Mouse (Mus musculus): ENCODE measurements around the gene Erbb3. TPM values are rescaled to one million over a fixed set of nuclear protein-coding genes. Genes with fewer than 3 reads are reported as not detected.

Gene Erbb3
- polyA plus RNA-seq, 1 experiment from 2014 or later, result 9.6 TPM

DNA sequence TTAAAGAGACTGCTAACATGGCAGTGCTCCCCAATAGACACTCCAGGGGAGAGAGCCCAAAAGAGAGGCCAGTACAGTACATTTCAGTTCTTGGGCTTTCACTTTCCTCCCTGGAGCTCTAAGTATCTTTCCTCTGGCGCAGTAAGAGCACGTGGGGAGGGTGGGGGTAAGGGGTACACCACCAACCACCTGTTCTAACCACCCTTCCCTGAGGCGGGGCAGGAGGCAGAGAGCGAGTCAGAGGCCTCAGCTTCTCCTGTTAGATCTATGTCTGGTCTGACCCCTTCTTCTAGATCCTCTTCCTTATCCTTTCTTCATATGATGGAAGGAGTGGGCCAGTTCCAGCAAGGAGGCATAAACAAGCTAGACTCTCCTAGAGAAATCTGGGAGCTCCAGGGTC lies 2.3 kb downstream of the Erbb3 start:
- no peak overlapping the region for H3K4me2 ChIP-seq (ENCODE audit: low read length)
- DNase-seq (ENCODE audit: low spot score), result no peak
- no peak for TF ChIP-seq CTCF (IDR thresholded peaks at IDR 0.05; ENCODE audit: low read depth)
- H3K4me3 ChIP-seq (replicated peaks; ENCODE audit: low read depth, low read length), result no peak overlapping the region
- no peak for ATAC-seq (replicated peaks; ENCODE audit: low FRiP score, low read depth)
- H3K27ac ChIP-seq, result no peak overlapping the region
- WGBS, result 63% methylated on average over 4 of the region's 4 CpGs
- H3K9me3 ChIP-seq (replicated peaks; ENCODE audit: low read length), result no peaks in the 10 kb centered on the region
- peak overlapping the region; percentile 27; the same call in 1 of the 2 replicates for H3K9ac ChIP-seq (ENCODE audit: low read depth, low read length)
- peaks cover 3% of the 10 kb centered on the region; the same call in 1 of the 2 replicates for H3K4me1 ChIP-seq (replicated peaks; ENCODE audit: insufficient read depth, low read length)
- no peaks in the 10 kb centered on the region for H3K27me3 ChIP-seq (ENCODE audit: insufficient read depth, low read length)
- no peaks in the 10 kb centered on the region for H3K36me3 ChIP-seq (ENCODE audit: insufficient read depth, low read length)

DNA sequence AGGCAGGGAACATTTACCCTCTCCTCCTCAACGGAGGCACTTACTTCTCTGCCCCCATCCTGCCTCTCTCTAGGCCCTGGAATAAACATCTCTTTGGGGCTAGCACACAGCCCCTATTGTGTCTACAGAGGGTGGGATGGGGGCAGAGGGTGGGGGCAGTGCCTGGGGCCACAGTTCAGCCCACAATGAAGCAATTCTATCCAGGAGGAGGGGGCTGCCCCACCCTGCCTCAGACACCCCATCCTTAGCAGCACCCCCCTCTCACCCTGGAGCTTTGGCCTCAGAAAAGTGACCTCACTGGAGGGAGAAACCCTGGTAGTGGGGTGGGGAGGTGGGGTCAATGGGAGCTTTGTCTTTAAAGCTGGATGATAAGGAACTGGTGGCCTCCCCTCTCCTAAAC lies 2.9 kb downstream of the Erbb3 start:
- H3K4me2 ChIP-seq (ENCODE audit: low read length), result no peak overlapping the region
- H3K36me3 ChIP-seq (ENCODE audit: insufficient read depth, low read length), result no peaks in the 10 kb centered on the region
- no peak overlapping the region for H3K27ac ChIP-seq
- ATAC-seq (replicated peaks; ENCODE audit: low FRiP score, low read depth) (no peak), DNase-seq (ENCODE audit: low spot score) (no peak)
- H3K9ac ChIP-seq (ENCODE audit: low read depth, low read length), result no peak overlapping the region
- peaks cover 3% of the 10 kb centered on the region; the same call in 1 of the 2 replicates for H3K4me1 ChIP-seq (replicated peaks; ENCODE audit: insufficient read depth, low read length)
- WGBS, result 17% methylated on average over 1 of the region's 1 CpGs
- H3K4me3 ChIP-seq (replicated peaks; ENCODE audit: low read depth, low read length), result no peak overlapping the region
- TF ChIP-seq CTCF (IDR thresholded peaks at IDR 0.05; ENCODE audit: low read depth), result no peak
- H3K9me3 ChIP-seq (replicated peaks; ENCODE audit: low read length), result no peaks in the 10 kb centered on the region
- H3K27me3 ChIP-seq (ENCODE audit: insufficient read depth, low read length), result no peaks in the 10 kb centered on the region

DNA sequence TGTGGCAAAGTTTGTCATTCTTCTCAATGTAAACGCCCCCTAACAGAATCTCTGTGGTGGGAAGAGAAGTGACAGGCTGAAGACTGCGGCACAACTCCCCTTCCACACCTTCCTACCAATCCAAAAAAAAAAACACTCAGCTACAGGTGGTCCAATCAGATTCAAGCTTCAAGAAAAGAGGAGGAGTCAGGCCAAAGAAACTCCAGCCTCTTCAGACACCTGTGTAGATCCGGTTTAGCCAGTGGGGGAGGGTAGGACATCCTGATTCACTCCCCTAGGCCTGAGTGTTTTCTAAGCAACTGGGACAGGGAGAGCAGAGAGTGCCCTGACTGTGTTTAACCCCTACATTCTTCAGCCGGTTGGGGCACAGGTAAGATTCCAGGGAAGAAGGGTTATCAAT lies 5.1 kb downstream of the Erbb3 start:
- ATAC-seq (replicated peaks; ENCODE audit: low FRiP score, low read depth), result peak; percentile 63
- no peak overlapping the region for H3K9ac ChIP-seq (ENCODE audit: low read depth, low read length)
- H3K4me3 ChIP-seq (replicated peaks; ENCODE audit: low read depth, low read length), result no peak overlapping the region

DNA sequence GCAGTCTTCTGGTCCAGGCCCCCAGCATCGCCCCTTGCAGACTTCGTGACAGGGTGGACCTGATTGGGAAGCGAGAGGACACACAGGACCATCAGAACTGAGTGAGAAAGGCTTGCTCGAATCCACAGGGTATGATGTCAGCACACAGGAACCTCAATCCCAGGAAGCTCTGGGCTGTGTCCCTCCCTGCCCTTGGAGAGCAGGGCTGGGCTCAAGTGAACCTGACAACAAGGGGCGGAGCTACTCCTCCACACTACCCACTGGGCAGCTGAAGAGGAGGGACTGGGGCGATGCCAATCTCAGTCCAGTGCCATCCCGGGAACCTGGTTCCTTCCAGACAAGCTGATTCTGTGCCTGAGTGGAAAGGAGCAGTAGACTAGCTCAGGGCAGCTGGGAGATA lies 5.8 kb downstream of the Erbb3 start:
- peak overlapping the region; percentile 8; the same call in 1 of the 2 replicates for H3K4me2 ChIP-seq (ENCODE audit: low read length)
- peaks cover 3% of the 10 kb centered on the region; the same call in 1 of the 2 replicates for H3K4me1 ChIP-seq (replicated peaks; ENCODE audit: insufficient read depth, low read length)
- H3K27ac ChIP-seq, result no peak overlapping the region
- DNase-seq (ENCODE audit: low spot score), result peak; percentile 70
- 0 out of 2 replicates have a peak overlapping the region, but pooled peaks have one; percentile 20 for H3K9ac ChIP-seq (ENCODE audit: low read depth, low read length)
- no peak for TF ChIP-seq CTCF (IDR thresholded peaks at IDR 0.05; ENCODE audit: low read depth)
- no peak overlapping the region for H3K4me3 ChIP-seq (replicated peaks; ENCODE audit: low read depth, low read length)
- peak; percentile 79 for ATAC-seq (replicated peaks; ENCODE audit: low FRiP score, low read depth)
- 20% methylated on average over 7 of the region's 7 CpGs for WGBS
- no peaks in the 10 kb centered on the region for H3K36me3 ChIP-seq (ENCODE audit: insufficient read depth, low read length)
- H3K27me3 ChIP-seq (ENCODE audit: insufficient read depth, low read length), result no peaks in the 10 kb centered on the region
- H3K9me3 ChIP-seq (replicated peaks; ENCODE audit: low read length), result no peaks in the 10 kb centered on the region

More for the DNA sequence above, 5.1 kb downstream of the Erbb3 start:
- H3K9me3 ChIP-seq (replicated peaks; ENCODE audit: low read length), result no peaks in the 10 kb centered on the region
- peak overlapping the region; percentile 70 for H3K27ac ChIP-seq
- no peak for TF ChIP-seq CTCF (IDR thresholded peaks at IDR 0.05; ENCODE audit: low read depth)
- H3K4me2 ChIP-seq (ENCODE audit: low read length), result peak overlapping the region; percentile 8
- no peaks in the 10 kb centered on the region for H3K36me3 ChIP-seq (ENCODE audit: insufficient read depth, low read length)
- DNase-seq (ENCODE audit: low spot score), result peak; percentile 52
- H3K27me3 ChIP-seq (ENCODE audit: insufficient read depth, low read length), result no peaks in the 10 kb centered on the region
- WGBS, result 10% methylated on average over 4 of the region's 4 CpGs
- peaks cover 3% of the 10 kb centered on the region; the same call in 1 of the 2 replicates for H3K4me1 ChIP-seq (replicated peaks; ENCODE audit: insufficient read depth, low read length)

DNA sequence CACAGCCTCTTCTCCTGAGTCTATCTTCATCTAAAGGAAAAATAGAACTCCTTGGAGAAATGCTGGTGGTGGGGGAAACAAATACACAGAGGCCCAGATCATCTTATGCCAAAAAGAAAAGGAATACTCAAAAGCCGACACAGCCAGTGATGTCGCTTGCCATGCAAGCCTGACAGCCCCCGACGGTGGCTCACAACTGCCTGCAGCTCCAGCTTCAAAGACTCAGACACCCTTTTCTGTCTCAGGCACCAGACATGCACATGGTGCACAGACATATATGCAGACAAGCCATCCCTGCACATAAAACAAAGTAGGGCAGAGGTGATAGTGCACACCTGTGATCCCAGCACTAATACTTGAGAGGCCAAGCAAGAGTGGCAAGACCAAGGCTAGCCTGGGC lies 9.7 kb downstream of the Erbb3 start:
- Histone ChIP-seq H3K27ac (no peak overlapping the region), H3K4me1 (replicated peaks; ENCODE audit: insufficient read depth, low read length) (no peaks in the 10 kb centered on the region; the same call in 1 of the 2 replicates), H3K9ac (ENCODE audit: low read depth, low read length) (no peak overlapping the region), H3K4me3 (replicated peaks; ENCODE audit: low read depth, low read length) (no peak overlapping the region), H3K9me3 (replicated peaks; ENCODE audit: low read length) (no peaks in the 10 kb centered on the region), H3K27me3 (ENCODE audit: insufficient read depth, low read length) (no peaks in the 10 kb centered on the region), H3K36me3 (ENCODE audit: insufficient read depth, low read length) (peaks cover 7% of the 10 kb centered on the region; the same call in 1 of the 2 replicates), H3K4me2 (ENCODE audit: low read length) (no peak overlapping the region)
- no peak for TF ChIP-seq CTCF (IDR thresholded peaks at IDR 0.05; ENCODE audit: low read depth)
- DNase-seq (ENCODE audit: low spot score) (no peak), ATAC-seq (replicated peaks; ENCODE audit: low FRiP score, low read depth) (no peak)
- 80% methylated on average over 4 of the region's 4 CpGs for WGBS

DNA sequence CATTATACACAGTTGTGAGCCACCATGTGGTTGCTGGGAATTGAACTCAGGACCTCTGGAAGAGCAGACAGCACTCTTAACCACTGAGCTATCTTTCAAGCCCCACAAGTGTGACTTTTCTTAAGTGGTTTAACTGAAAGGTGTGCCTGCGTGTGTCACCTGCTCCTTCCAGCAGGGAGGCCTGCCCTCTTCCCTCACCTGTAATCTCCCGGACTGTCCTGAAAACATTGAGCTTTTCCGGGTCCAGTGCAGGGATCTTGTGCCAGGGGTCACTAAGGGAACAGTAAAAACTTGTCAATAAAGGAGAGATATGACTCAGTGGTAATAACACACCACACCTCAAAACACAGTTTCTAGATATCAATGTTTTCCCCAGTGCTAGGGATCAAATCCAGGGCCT lies 10.2 kb downstream of the Erbb3 start:
- Histone ChIP-seq H3K4me2 (ENCODE audit: low read length) (no peak overlapping the region), H3K4me1 (replicated peaks; ENCODE audit: insufficient read depth, low read length) (no peaks in the 10 kb centered on the region; the same call in 1 of the 2 replicates), H3K27me3 (ENCODE audit: insufficient read depth, low read length) (no peaks in the 10 kb centered on the region), H3K4me3 (replicated peaks; ENCODE audit: low read depth, low read length) (no peak overlapping the region), H3K36me3 (ENCODE audit: insufficient read depth, low read length) (peaks cover 7% of the 10 kb centered on the region; the same call in 1 of the 2 replicates), H3K27ac (no peak overlapping the region), H3K9me3 (replicated peaks; ENCODE audit: low read length) (no peaks in the 10 kb centered on the region), H3K9ac (ENCODE audit: low read depth, low read length) (no peak overlapping the region)
- no peak for TF ChIP-seq CTCF (IDR thresholded peaks at IDR 0.05; ENCODE audit: low read depth)
- DNase-seq (ENCODE audit: low spot score), result no peak
- 77% methylated on average over 3 of the region's 3 CpGs for WGBS
- ATAC-seq (replicated peaks; ENCODE audit: low FRiP score, low read depth), result no peak

DNA sequence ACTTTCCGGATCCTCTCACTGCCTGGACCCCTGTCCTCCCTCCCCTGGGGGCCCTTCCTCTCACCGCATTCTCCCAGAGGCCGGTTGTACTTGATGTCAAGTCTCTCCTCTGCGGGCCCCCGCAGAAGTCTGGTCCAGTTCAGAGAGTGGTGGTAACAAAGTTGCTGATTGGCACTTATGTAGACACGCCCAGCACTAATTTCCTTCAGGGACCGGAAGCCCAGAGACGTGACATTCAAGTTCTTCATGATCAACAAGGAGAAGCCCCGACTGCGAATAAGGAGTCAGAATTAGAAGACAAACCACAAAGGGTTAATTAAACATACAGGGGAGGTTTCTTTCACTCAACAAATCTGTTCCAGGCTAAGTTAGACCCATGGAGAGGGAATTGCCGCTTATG lies 11.1 kb downstream of the Erbb3 start:
- Histone ChIP-seq H3K4me2 (ENCODE audit: low read length) (no peak overlapping the region), H3K27ac (no peak overlapping the region), H3K4me3 (replicated peaks; ENCODE audit: low read depth, low read length) (no peak overlapping the region), H3K36me3 (ENCODE audit: insufficient read depth, low read length) (peaks cover 7% of the 10 kb centered on the region; the same call in 1 of the 2 replicates), H3K9ac (ENCODE audit: low read depth, low read length) (no peak overlapping the region), H3K9me3 (replicated peaks; ENCODE audit: low read length) (no peaks in the 10 kb centered on the region), H3K27me3 (ENCODE audit: insufficient read depth, low read length) (no peaks in the 10 kb centered on the region), H3K4me1 (replicated peaks; ENCODE audit: insufficient read depth, low read length) (no peaks in the 10 kb centered on the region)
- TF ChIP-seq CTCF (IDR thresholded peaks at IDR 0.05; ENCODE audit: low read depth), result no peak
- DNase-seq (ENCODE audit: low spot score), result no peak
- no peak for ATAC-seq (replicated peaks; ENCODE audit: low FRiP score, low read depth)
- 67% methylated on average over 11 of the region's 11 CpGs for WGBS

Measured in kidney, postnatal 0 days (tissue).